Mouse (Mus musculus) right cerebral cortex, adult 2 months (tissue): Measurements from ENCODE around the gene Gm14322.
A peak's percentile ranks its signal among the peaks of the same experiment; 100 is the strongest.
"Not testable (repeated sequence)": the region's sequence is repeated elsewhere in the genome, so short reads cannot be mapped to it uniquely, and the experiment has no call there.

Source experiments
- DNase-seq, 2 experiments: peaks; one replicate each; pipeline ENCODE4 v3.0.0; 2021 to 2022; ENCODE audit warnings: low spot score in 2 of 2

The Gm14322 gene

DNA sequence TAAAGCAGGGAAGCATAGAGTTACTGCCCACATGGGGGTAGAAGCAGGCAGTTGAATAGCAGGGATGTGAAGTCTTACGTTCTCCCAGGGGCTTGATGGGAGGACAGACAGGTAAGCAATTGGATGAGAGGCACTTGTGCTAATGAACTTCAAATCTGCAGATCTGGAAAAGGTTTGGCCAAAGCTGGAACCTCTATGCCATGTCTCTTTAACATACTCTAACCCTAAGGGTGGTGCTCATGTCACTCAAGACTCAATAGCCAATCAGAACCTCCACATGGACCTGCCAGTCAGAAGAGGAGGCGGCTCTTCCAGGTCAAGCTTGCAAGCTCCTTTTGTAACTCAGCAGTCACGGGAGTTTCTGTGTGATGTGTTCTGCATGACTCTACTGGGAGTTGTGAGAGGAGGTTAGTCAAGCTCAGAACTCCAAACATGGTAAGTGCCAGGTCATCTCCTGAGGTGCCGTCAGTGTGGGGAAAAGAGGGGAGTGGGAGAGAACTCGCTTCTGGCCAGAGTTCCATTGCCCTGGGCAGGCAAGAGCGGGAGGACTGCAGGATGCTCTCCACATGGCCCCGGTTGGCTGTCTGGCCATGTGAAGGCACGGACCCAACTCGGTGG lies at the start of gene Gm14322:
Gm14322 (plus strand) TSS at position 348 of the 618 bp plus-strand sequence.
- peak; percentile 60 to 76 for DNase-seq

DNA sequence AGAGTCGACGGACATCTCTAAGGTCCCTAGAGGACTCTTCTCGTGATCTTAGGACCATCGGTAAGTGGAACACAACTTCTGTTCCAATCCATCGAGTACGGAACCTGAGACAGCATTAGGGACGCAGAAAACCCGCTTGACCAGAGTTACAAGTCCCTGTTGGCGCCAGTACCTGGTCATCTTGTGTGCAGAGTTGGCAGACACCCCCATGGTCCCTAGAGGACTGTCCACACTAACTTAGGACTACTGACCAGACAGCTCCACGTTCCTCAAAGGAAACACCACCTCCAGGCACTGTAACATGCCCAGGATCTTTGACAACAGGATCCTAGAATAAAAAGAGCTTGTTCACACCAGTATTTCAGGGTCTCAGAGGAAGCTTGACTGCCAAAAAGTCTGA lies 17.6 kb upstream of the Gm14322 start:
- not testable (repeated sequence) for DNase-seq

- DNase-seq, result not testable (repeated sequence)
These were observed 28.3 kb downstream of the Gm14322 start for GRCm38 (mm10) chr2:177787351-177787750.

DNA sequence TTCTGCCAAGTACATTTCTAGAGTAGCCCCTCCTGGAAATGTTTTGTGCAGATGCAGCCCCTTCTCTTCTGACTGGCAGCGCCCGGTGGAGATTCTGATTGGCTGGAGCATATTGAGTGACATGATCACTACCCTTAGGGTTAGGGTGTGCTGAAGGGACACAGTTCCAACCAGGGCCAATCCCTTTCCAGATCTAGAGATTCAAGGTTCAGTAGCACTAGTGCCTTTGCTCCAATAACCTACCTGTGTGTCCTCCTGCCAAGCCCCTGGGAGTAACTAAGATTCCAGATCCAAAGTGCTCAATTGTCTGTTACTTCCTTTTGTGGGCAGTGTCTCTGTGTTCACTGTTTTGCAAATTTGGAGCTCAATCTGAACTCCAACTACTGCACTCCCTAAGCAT lies 47.1 kb downstream of the Gm14322 start:
- DNase-seq, result not testable (repeated sequence)
